Mouse (Mus musculus) stomach, postnatal 0 days (tissue): ENCODE data around the gene Polr2e.

Experiments used
- CTCF ChIP-seq: IDR thresholded peaks from 2 replicates; pipeline ENCODE4 v1.5.1; 2016; ENCODE audit warnings: antibody characterized with exemption, low read depth, mild to moderate bottlenecking, moderate library complexity
- EP300 ChIP-seq: optimal IDR thresholded peaks from 2 replicates; pipeline ENCODE3; 2016; ENCODE audit warnings: antibody characterized with exemption

GRCm38 (mm10) chr10:80084817-80085487 lies 45.4 kb upstream of the Polr2e start:
- TF ChIP-seq CTCF (no peak), EP300 (no peak)
